Mouse (Mus musculus): ENCODE results near the gene Pomp.

GRCm38 (mm10) chr5:147916171-147916570 lies 55.9 kb downstream of the Pomp start:
- TF ChIP-seq CTCF (IDR thresholded peaks at IDR 0.05; ENCODE audit: borderline replicate concordance, insufficient read depth, low read length), result no peak
- TF ChIP-seq POLR2A (IDR thresholded peaks at IDR 0.05; ENCODE audit: low read depth, low read length), result no peak
